Mouse (Mus musculus): Measurements from ENCODE around the gene Nrxn2.

GRCm38 (mm10) chr19:6539592-6539991, 121.1 kb downstream of the Nrxn2 start:
- TF ChIP-seq POLR2A (IDR thresholded peaks at IDR 0.05; ENCODE audit: low read depth, low read length) (no peak), CTCF (conservative IDR thresholded peaks at IDR 0.05; ENCODE audit: insufficient read depth, insufficient read length, low read depth, low read length) (no peak)
